Mouse (Mus musculus) T-helper 1 cell (primary cell): ENCODE data around the gene Tmcc2.
"Not testable (repeated sequence)": the region's sequence is repeated elsewhere in the genome, so short reads cannot be mapped to it uniquely, and the experiment has no call there.

Source experiments
- in situ Hi-C: fragments of 300-600 bp; cut with MboI, MseI; formaldehyde crosslinking; loops from one replicate; pipeline ENCODE4 v1.15.1; 2025; ENCODE audit warnings: high pct_unique_total_duplicates

Tmcc2 gene

GRCm38 (mm10) chr1:132370681-132371173, 20.4 kb downstream of the Tmcc2 start:
- in situ Hi-C loops = no loop called here

DNA sequence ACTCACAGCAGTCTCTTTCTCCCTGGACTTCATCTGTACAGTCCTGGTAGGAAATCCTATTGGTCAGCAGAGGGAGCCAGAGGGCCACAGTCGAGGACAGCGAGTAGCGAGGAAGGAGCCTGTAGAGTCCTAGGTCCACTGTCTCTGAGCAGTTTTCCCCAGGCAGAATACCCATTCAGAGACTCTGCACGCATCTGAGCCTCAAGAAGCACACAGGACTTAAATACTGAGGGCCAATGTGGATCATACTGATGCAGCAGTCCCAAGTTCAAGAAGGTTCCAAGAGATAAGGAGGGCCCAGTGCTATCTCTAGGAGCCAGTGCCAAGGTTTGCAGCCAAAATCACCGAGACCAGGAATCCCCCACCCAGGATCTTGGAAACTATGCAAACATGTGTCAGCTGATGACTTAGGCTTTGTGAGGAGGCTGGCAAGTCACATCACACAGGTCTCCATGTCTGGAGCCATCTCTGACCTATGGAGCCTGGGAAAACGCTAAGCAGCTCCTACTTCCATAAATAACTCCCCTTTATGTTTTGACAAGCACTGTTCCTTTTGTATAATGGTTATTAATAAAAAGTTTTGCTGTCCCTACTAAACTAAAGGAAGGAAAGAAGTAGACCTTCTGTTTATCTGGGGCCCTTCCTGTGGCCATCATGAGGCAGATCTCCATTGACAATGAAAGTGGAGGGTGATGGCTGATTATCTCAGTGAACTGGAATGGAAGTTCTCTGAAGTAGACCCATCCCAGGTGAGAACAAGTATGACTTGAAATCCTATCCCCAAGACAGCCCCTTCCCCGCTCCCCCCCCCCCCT, 23.2 kb downstream of the Tmcc2 start:
- in situ Hi-C loops = no loop called here

DNA sequence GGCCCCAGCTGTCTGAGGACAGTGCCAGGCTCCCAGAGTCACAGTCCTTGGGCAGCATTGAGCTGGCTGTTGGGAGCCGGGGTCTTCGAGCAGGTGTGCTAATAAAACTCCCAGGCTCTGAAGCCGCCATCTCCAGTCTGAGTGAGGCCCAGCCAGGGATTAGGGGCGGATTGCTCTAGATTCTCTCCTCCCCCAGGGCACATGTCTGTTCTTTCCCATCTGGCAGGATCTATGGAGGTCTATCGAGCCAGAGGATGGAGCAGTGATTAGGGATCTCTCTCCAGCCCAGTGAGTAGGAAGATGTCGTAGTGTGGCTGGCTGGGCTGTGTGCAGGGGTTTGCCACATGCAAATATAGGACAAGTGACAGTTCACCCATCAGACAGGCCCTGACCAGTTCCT, 24.1 kb downstream of the Tmcc2 start:
- in situ Hi-C loops = no loop called here

DNA sequence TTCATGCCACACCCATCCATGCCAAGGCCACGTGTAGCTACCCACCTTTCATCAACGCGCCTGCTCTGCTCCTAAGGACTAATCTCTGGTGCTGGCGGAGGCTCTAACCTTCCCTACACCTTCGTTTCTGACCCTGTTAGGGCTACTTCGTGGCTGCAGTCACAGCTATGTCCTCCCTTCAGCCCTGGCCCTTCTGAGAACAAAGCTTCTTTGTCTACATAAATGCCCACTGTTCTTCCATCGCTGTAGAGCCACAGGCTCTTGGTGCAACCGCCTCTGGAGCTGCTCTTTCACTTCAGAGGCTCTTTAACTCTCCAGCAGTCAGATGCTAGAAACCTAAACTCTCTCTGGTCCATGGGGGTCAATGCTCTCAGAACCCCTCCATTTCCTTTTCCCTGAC, 24.8 kb downstream of the Tmcc2 start:
- in situ Hi-C loops = no loop called here

GRCm38 (mm10) chr1:132365645-132366044, 25.4 kb downstream of the Tmcc2 start:
- in situ Hi-C loops = no loop called here

GRCm38 (mm10) chr1:132364896-132365557, 26.1 kb downstream of the Tmcc2 start:
- in situ Hi-C loops = loop anchor here (5.0 kb wide), 1 partner anchor 57 kb away; no protein-coding TSS in a partner anchor

GRCm38 (mm10) chr1:132364388-132364787, 26.7 kb downstream of the Tmcc2 start:
- in situ Hi-C loops = loop anchor here (5.0 kb wide), 1 partner anchor 58 kb away; no protein-coding TSS in a partner anchor

GRCm38 (mm10) chr1:132361959-132362358, 29.1 kb downstream of the Tmcc2 start:
- in situ Hi-C loops = loop anchor here (5.0 kb wide), 1 partner anchor 60 kb away; no protein-coding TSS in a partner anchor

- in situ Hi-C loops = loop anchor here (5.0 kb wide), 1 partner anchor 45 kb away; no protein-coding TSS in a partner anchor
Measured at GRCm38 (mm10) chr1:132356841-132357240, 34.2 kb downstream of the Tmcc2 start.

GRCm38 (mm10) chr1:132355841-132356242, 35.2 kb downstream of the Tmcc2 start:
- in situ Hi-C loops = loop anchor here (5.0 kb wide), 1 partner anchor 44 kb away; no protein-coding TSS in a partner anchor

GRCm38 (mm10) chr1:132355162-132355601, 35.9 kb downstream of the Tmcc2 start:
- in situ Hi-C loops = loop anchor here (5.0 kb wide), 1 partner anchor 43 kb away; no protein-coding TSS in a partner anchor

DNA sequence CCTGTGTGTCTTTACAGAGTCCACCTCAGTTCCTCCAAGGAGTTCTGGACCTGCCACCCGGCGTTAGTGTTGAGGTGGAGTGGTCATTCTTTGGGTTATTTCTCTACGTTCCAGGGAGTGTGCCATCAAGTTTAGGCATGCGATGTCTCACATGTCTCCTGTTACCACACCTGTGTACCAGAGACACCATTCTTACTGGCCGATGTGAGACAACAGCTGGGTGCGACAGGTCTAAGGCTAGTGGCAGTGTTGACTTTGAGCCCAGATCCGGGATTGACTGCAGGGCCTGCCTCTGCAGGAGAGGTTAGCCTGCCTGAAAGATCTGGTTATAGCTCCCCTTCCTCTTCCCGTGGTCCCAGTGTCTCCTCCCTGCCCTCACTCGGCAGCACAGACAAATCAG, 36.8 kb downstream of the Tmcc2 start:
- in situ Hi-C loops = no loop called here

GRCm38 (mm10) chr1:132353389-132353788, 37.7 kb downstream of the Tmcc2 start:
- in situ Hi-C loops = no loop called here

- in situ Hi-C loops = no loop called here
Measured at GRCm38 (mm10) chr1:132351058-132351457, 40.0 kb downstream of the Tmcc2 start.

DNA sequence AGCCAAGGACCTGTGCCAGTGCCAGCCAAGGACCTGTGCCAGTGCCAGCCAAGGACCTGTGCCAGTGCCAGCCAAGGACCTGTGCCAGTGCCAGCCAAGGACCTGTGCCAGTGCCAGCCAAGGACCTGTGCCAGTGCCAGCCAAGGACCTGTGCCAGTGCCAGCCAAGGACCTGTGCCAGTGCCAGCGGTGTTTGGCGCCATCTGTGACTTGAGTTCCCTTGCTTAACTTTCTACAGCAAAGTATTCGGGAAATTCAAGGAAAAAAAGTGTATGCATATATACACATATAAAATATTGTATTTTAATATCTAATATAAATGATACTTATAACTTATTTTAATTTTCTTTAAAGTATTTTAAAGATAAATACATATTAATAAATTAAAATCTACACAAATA, 41.5 kb downstream of the Tmcc2 start:
- in situ Hi-C loops = not testable (repeated sequence)

GRCm38 (mm10) chr1:132349049-132349448, 42.0 kb downstream of the Tmcc2 start:
- in situ Hi-C loops = not testable (repeated sequence)

GRCm38 (mm10) chr1:132348401-132348800, 42.7 kb downstream of the Tmcc2 start:
- in situ Hi-C loops = no loop called here

DNA sequence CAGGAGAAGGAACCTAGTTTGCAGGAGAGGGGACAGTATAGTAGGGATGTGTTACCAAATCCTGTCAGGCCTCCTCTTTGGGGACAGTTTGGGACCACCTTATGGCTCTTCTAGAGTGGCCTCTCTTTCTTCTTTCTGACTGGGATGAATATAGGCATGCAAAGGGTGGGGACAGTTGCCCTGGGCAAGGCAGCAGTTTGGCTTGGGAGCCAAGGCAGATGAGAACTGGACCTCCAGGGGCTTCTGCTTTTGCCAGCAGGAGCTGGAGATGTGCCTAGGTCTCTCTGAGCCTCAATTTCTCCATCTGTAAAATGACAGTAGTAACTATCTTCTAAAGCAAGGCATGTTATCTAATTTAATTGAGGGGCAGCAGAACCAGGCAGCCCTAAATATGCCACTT, 44.1 kb downstream of the Tmcc2 start:
- in situ Hi-C loops = no loop called here

DNA sequence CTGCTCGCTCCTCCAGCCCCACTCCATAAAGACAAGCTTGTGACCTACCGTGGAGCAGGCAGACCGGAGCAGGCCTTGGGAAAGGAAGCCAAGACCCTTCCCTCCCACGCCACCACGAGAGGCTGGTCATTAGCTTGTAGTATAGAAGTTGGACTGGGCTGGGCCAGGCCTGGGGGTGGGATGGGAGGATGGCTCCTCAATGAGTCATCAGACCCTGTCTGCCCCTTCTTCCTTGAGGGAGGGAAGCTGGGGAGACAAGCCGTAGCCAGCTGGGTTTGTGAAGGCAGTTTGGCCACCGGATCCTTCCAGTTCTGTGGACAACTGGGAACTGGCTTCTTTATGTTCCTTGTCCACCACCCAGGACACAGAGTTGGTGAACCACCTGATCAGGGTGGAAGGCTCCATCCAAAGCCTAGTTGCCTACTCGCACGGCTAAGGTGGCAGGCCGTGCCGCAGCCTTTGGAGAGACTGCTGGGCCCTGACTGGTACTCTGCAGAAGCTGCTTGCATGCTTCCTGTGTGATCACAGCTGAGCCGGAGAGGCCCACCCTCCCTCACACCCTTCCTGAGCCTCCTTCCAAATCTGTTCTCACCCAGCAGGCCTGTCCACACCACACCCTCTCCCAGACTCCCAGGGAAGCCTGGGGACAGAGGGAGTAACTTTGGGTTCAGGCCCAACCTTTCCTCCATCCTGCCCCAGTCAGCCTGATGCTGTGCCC, 44.8 kb downstream of the Tmcc2 start:
- in situ Hi-C loops = no loop called here

- in situ Hi-C loops = no loop called here
Measured at GRCm38 (mm10) chr1:132345514-132345913, 45.6 kb downstream of the Tmcc2 start.

DNA sequence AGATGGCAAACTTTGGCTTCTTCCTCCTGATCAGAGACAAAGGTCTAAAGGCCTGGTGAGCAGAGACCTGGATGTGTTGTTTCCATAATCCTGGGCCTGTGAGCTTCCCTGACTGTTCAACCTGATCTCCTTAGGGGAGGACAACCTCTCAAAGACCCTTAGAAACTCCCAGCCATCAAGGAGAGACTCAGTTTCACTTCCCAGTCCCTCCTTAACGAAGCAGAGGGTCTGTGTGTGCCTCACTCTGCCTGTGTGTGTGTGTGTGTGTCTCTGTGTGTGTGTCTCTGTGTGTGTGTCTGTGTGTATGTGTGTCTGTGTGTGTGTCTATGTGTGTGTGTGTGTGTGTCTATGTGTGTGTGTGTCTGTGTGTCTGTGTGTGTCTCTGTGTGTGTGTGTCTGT, 47.4 kb downstream of the Tmcc2 start:
- in situ Hi-C loops = no loop called here

DNA sequence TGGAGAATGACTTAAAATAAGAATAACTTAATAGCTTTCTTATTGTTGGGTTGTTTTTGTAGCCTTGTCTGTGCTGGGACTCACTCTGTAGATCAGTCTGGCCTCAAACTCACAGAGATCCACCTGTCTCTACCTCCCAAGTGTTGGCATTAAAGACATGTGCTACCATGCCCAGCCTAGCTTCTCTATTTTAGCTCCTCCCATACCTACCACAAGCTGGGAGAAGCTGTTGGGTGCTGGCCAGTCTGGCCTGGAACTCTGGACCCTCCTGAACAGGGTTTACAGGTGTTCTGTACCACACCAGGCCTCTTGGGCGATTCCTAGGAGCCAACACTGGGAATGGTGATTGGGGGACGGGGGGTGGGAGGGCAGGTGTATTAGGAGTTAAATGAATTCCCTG, 47.9 kb downstream of the Tmcc2 start:
- in situ Hi-C loops = no loop called here
